Mouse (Mus musculus): ENCODE results near the gene Mgea5. TPM values are rescaled to one million over a fixed set of nuclear protein-coding genes. Genes with fewer than 3 reads are reported as not detected.

Gene Mgea5
- polyA plus RNA-seq, 1 experiment from 2014 or later, result 76.5 TPM

GRCm38 (mm10) chr19:45734191-45734590 lies 49.4 kb downstream of the Mgea5 start:
- Histone ChIP-seq H3K36me3 (ENCODE audit: control insufficient read depth, insufficient read depth, low read length) (no peaks in the 10 kb centered on the region), H3K9me3 (replicated peaks; ENCODE audit: control insufficient read depth, low read length, poor library complexity, severe bottlenecking) (no peaks in the 10 kb centered on the region), H3K27ac (ENCODE audit: low read length) (no peak overlapping the region), H3K4me3 (ENCODE audit: low read depth, low read length) (no peak overlapping the region), H3K4me2 (ENCODE audit: low read length) (no peak overlapping the region), H3K4me1 (ENCODE audit: control insufficient read depth, insufficient read depth, low read length) (peaks cover 6% of the 10 kb centered on the region), H3K9ac (ENCODE audit: low read depth, low read length) (no peak overlapping the region), H3K27me3 (ENCODE audit: control insufficient read depth, insufficient read depth, low read depth, low read length) (peaks cover 61% of the 10 kb centered on the region)
- no peak for ATAC-seq
- 74% methylated on average over 5 of the region's 5 CpGs for WGBS

- WGBS, result 14% methylated on average over 10 of the region's 10 CpGs
- Histone ChIP-seq H3K27ac (ENCODE audit: low read length) (no peak overlapping the region), H3K36me3 (ENCODE audit: control insufficient read depth, insufficient read depth, low read length) (no peaks in the 10 kb centered on the region), H3K4me3 (ENCODE audit: low read depth, low read length) (no peak overlapping the region), H3K4me1 (ENCODE audit: control insufficient read depth, insufficient read depth, low read length) (peaks cover 6% of the 10 kb centered on the region), H3K4me2 (ENCODE audit: low read length) (no peak overlapping the region), H3K9me3 (replicated peaks; ENCODE audit: control insufficient read depth, low read length, poor library complexity, severe bottlenecking) (no peaks in the 10 kb centered on the region), H3K27me3 (ENCODE audit: control insufficient read depth, insufficient read depth, low read depth, low read length) (peaks cover 60% of the 10 kb centered on the region), H3K9ac (ENCODE audit: low read depth, low read length) (no peak overlapping the region)
- ATAC-seq, result no peak
These were observed 50.1 kb downstream of the Mgea5 start for GRCm38 (mm10) chr19:45733564-45733963.

GRCm38 (mm10) chr19:45731658-45732057 lies 52.0 kb downstream of the Mgea5 start:
- peaks cover 51% of the 10 kb centered on the region for H3K27me3 ChIP-seq (ENCODE audit: control insufficient read depth, insufficient read depth, low read depth, low read length)
- 91% methylated on average over 7 of the region's 7 CpGs for WGBS
- H3K4me2 ChIP-seq (ENCODE audit: low read length), result no peak overlapping the region

DNA sequence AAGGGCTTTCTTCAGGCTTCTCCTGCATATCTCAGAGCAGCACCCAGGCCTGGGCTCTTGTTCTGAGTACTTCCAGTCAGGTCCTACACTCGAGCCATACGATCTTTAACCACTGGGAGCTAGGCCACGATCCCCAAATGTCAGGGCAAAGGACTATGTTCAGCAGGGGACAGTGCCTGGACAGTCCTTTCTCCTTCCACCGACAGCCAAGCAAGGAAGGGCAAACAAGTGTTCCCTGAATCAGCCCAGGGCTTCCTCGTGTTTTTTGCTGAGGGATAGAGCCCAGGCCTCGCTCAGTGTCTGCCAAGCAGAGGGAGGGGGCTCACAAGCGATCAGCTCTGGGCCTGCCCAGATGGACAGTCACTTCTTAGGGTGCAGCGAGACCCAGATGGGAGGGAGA lies 53.6 kb downstream of the Mgea5 start:
- Histone ChIP-seq H3K27me3 (ENCODE audit: control insufficient read depth, insufficient read depth, low read depth, low read length) (peaks cover 41% of the 10 kb centered on the region), H3K36me3 (ENCODE audit: control insufficient read depth, insufficient read depth, low read length) (no peaks in the 10 kb centered on the region), H3K9me3 (replicated peaks; ENCODE audit: control insufficient read depth, low read length, poor library complexity, severe bottlenecking) (no peaks in the 10 kb centered on the region), H3K9ac (ENCODE audit: low read depth, low read length) (no peak overlapping the region), H3K4me2 (ENCODE audit: low read length) (no peak overlapping the region), H3K4me1 (ENCODE audit: control insufficient read depth, insufficient read depth, low read length) (no peaks in the 10 kb centered on the region), H3K27ac (ENCODE audit: low read length) (no peak overlapping the region), H3K4me3 (ENCODE audit: low read depth, low read length) (no peak overlapping the region)
- ATAC-seq, result no peak
- 71% methylated on average over 8 of the region's 8 CpGs for WGBS

More at GRCm38 (mm10) chr19:45731658-45732057, 52.0 kb downstream of the Mgea5 start:
- H3K9ac ChIP-seq (ENCODE audit: low read depth, low read length), result no peak overlapping the region
- H3K36me3 ChIP-seq (ENCODE audit: control insufficient read depth, insufficient read depth, low read length), result no peaks in the 10 kb centered on the region
- ATAC-seq, result no peak
- H3K9me3 ChIP-seq (replicated peaks; ENCODE audit: control insufficient read depth, low read length, poor library complexity, severe bottlenecking), result no peaks in the 10 kb centered on the region
- no peaks in the 10 kb centered on the region; the same call in 1 of the 2 replicates for H3K4me1 ChIP-seq (ENCODE audit: control insufficient read depth, insufficient read depth, low read length)
- H3K4me3 ChIP-seq (ENCODE audit: low read depth, low read length), result no peak overlapping the region
- H3K27ac ChIP-seq (ENCODE audit: low read length), result no peak overlapping the region

DNA sequence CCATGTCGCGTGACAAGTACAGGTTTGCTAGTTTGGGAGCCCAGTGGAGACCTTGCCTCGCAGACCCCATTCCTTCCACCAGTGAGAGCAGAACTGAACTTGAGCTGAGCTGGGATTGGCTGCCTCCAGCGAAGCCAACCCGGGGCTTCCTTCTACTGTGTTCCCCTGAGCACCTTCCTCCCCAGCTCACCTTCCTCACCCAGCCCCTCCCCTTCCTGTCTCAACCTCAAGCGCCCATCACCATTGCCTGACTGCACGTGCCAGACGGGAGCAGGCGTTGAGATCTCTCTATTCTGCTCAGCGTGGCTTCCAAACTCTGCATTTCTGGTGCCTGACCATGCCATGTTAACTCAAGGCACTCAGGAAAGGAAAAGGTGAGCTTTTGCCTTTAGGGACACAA lies 56.4 kb downstream of the Mgea5 start:
- WGBS, result 79% methylated on average over 10 of the region's 10 CpGs
- Histone ChIP-seq H3K4me1 (ENCODE audit: control insufficient read depth, insufficient read depth, low read length) (no peaks in the 10 kb centered on the region), H3K4me2 (ENCODE audit: low read length) (no peak overlapping the region), H3K9me3 (replicated peaks; ENCODE audit: control insufficient read depth, low read length, poor library complexity, severe bottlenecking) (no peaks in the 10 kb centered on the region), H3K27ac (ENCODE audit: low read length) (no peak overlapping the region), H3K36me3 (ENCODE audit: control insufficient read depth, insufficient read depth, low read length) (no peaks in the 10 kb centered on the region), H3K4me3 (ENCODE audit: low read depth, low read length) (no peak overlapping the region), H3K27me3 (ENCODE audit: control insufficient read depth, insufficient read depth, low read depth, low read length) (peaks cover 27% of the 10 kb centered on the region), H3K9ac (ENCODE audit: low read depth, low read length) (no peak overlapping the region)
- no peak for ATAC-seq

DNA sequence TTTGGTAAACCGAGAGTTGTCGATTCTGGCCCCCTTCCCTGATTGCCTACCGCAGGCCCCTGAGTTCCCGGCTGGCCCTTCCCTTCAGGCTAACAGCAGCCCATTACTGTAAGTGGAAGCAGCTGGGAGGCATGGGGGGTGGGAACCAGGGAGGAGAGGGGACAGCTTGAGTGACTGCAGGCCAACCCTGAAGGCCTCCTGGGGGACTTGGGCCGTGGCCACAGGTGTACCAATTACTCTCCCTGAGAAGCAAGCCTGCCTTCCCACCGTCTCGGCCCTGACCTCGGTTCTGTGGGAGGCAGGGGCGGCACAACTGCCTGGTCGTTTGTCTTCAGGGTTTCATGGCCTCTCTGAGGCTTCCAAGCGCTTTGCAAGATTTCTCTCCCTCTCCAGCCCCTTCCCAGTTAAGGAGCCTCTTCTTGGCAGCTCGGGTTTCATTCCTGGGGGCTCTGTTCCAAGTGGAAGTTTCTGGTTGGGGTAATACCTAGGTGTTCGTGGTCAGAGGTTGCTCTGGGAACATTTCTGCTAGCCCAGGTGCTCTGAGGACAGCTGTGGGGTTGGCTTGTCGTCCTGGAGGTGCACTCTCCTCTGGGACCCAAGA lies 57.9 kb downstream of the Mgea5 start:
- WGBS, result 46% methylated on average over 11 of the region's 14 CpGs
- no peak for ATAC-seq

GRCm38 (mm10) chr19:45722188-45722587 lies 61.4 kb downstream of the Mgea5 start:
- peaks cover 22% of the 10 kb centered on the region for H3K27me3 ChIP-seq (ENCODE audit: control insufficient read depth, insufficient read depth, low read depth, low read length)
- H3K36me3 ChIP-seq (ENCODE audit: control insufficient read depth, insufficient read depth, low read length), result no peaks in the 10 kb centered on the region
- WGBS, result 79% methylated on average over 5 of the region's 5 CpGs

More for the DNA sequence above, 57.9 kb downstream of the Mgea5 start:
- Histone ChIP-seq H3K27me3 (ENCODE audit: control insufficient read depth, insufficient read depth, low read depth, low read length) (peaks cover 25% of the 10 kb centered on the region), H3K4me2 (ENCODE audit: low read length) (no peak overlapping the region), H3K9ac (ENCODE audit: low read depth, low read length) (no peak overlapping the region), H3K4me3 (ENCODE audit: low read depth, low read length) (no peak overlapping the region), H3K27ac (ENCODE audit: low read length) (no peak overlapping the region), H3K36me3 (ENCODE audit: control insufficient read depth, insufficient read depth, low read length) (no peaks in the 10 kb centered on the region), H3K4me1 (ENCODE audit: control insufficient read depth, insufficient read depth, low read length) (no peaks in the 10 kb centered on the region), H3K9me3 (replicated peaks; ENCODE audit: control insufficient read depth, low read length, poor library complexity, severe bottlenecking) (no peaks in the 10 kb centered on the region)

DNA sequence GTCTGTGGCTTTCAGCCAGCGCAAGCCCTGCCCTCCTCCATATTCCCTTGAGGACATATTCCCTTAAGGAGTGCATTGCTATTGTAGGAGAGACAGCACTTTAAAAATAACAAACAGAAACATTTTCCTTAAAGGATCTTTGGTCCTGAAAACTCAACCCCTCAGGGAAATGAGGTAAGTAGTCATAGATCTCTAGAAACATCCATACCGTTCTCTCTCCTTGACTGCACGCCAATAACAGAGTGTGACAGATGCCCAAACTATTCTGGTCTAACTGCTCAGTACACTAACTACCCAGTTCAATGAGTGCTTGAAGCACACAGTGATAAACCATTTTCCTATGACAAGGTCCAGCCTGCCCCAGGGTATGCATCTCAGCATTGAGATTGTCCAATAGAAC lies 65.4 kb downstream of the Mgea5 start:
- no peak for ATAC-seq
- Histone ChIP-seq H3K9ac (ENCODE audit: low read depth, low read length) (peak overlapping the region; percentile 61; the same call in 1 of the 2 replicates), H3K27ac (ENCODE audit: low read length) (peak overlapping the region; percentile 82; the same call in 1 of the 2 replicates), H3K4me1 (ENCODE audit: control insufficient read depth, insufficient read depth, low read length) (peaks cover 14% of the 10 kb centered on the region), H3K9me3 (replicated peaks; ENCODE audit: control insufficient read depth, low read length, poor library complexity, severe bottlenecking) (no peaks in the 10 kb centered on the region), H3K36me3 (ENCODE audit: control insufficient read depth, insufficient read depth, low read length) (no peaks in the 10 kb centered on the region), H3K4me3 (ENCODE audit: low read depth, low read length) (no peak overlapping the region), H3K27me3 (ENCODE audit: control insufficient read depth, insufficient read depth, low read depth, low read length) (peaks cover 11% of the 10 kb centered on the region), H3K4me2 (ENCODE audit: low read length) (peak overlapping the region; percentile 62)
- WGBS, result 42% methylated on average over 3 of the region's 3 CpGs

More at GRCm38 (mm10) chr19:45722188-45722587, 61.4 kb downstream of the Mgea5 start:
- Histone ChIP-seq H3K4me2 (ENCODE audit: low read length) (no peak overlapping the region), H3K27ac (ENCODE audit: low read length) (no peak overlapping the region), H3K4me1 (ENCODE audit: control insufficient read depth, insufficient read depth, low read length) (peaks cover 8% of the 10 kb centered on the region), H3K9ac (ENCODE audit: low read depth, low read length) (no peak overlapping the region), H3K4me3 (ENCODE audit: low read depth, low read length) (no peak overlapping the region), H3K9me3 (replicated peaks; ENCODE audit: control insufficient read depth, low read length, poor library complexity, severe bottlenecking) (no peaks in the 10 kb centered on the region)
- ATAC-seq, result no peak

DNA sequence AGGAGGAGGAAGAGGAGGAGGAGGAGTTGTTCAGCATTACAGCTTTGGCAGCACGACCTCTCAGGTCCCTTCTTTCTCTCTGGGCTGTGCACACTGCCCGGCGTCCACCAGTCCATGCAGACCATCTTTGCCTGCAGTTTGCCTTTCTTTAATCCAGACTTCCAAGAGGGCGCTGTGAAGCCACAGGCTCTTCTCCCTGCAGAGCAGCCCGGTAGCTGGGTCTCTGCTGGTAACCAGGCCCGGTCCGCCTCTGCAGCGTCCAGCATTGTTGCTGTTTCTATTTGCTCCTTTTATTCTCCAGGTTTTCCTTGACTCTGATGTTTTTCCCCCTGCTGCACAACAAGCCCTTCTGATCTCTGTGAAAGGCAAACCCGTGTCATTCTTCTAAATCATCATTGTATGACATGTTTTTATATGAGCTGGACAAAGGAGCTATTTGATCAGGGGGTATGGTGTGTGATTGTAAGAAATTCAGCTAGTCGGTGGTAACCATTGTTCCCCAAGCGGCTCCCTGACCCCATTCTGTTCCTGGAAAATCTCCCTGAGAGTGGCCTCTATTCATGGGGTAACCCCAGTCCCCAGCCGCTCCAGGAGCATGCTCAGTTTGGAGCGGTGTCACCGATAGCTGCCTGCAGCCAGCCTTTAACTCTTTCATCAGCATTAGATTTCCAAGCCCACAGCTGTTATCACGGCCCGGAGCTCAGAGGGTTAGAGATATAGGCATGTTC lies 66.0 kb downstream of the Mgea5 start:
- Histone ChIP-seq H3K9ac (ENCODE audit: low read depth, low read length) (peak overlapping the region; percentile 61), H3K27me3 (ENCODE audit: control insufficient read depth, insufficient read depth, low read depth, low read length) (peaks cover 11% of the 10 kb centered on the region)
- 2% methylated on average over 16 of the region's 16 CpGs for WGBS

More for the DNA sequence above, 66.0 kb downstream of the Mgea5 start:
- Histone ChIP-seq H3K4me2 (ENCODE audit: low read length) (peak overlapping the region; percentile 62), H3K9me3 (replicated peaks; ENCODE audit: control insufficient read depth, low read length, poor library complexity, severe bottlenecking) (no peaks in the 10 kb centered on the region), H3K4me1 (ENCODE audit: control insufficient read depth, insufficient read depth, low read length) (peaks cover 14% of the 10 kb centered on the region), H3K4me3 (ENCODE audit: low read depth, low read length) (peak overlapping the region; percentile 35), H3K27ac (ENCODE audit: low read length) (peak overlapping the region; percentile 82), H3K36me3 (ENCODE audit: control insufficient read depth, insufficient read depth, low read length) (no peaks in the 10 kb centered on the region)
- peak; percentile 94 for ATAC-seq

Data from midbrain, embryonic 16.5 days (tissue).